Mouse (Mus musculus): ENCODE measurements around the gene Mcu. TPM values are rescaled to one million over a fixed set of nuclear protein-coding genes. Genes with fewer than 3 reads are reported as not detected.

The Mcu gene
- total and polyA plus RNA-seq, 3 experiments = 4.9 to 5.7 (median 5.3) TPM

- Histone ChIP-seq H3K27me3 (replicated peaks) (no peaks in the 10 kb centered on the region), H3K27ac (ENCODE audit: insufficient read depth, low read depth) (no peak overlapping the region), H3K36me3 (replicated peaks in 1 of 2; ENCODE audit: control insufficient read depth in 1 of 2, insufficient read depth in 1 of 2, low read length in 1 of 2) (no peaks in the 10 kb centered on the region), H3K4me3 (replicated peaks in 1 of 3; ENCODE audit: low read depth in 2 of 3, low read length in 2 of 3, poor library complexity in 1 of 3) (no peak overlapping the region), H3K4me1 (ENCODE audit: control insufficient read depth in 1 of 2, insufficient read depth in 2 of 2) (no peaks in the 10 kb centered on the region), H3K4me2 (ENCODE audit: insufficient read depth, low read depth, poor library complexity, severe bottlenecking) (no peak overlapping the region), H3K9me3 (replicated peaks; ENCODE audit: low read length) (peaks cover 2% of the 10 kb centered on the region), H3K9ac (ENCODE audit: insufficient read depth, low read depth) (no peak overlapping the region), H3K79me2 (replicated peaks; ENCODE audit: control insufficient read depth, extremely low read depth, insufficient read depth, poor library complexity, severe bottlenecking) (no peaks in the 10 kb centered on the region)
- TF ChIP-seq RAD21 (IDR thresholded peaks at IDR 0.05; ENCODE audit: low read depth, low read length) (no peak), IRF4 (IDR thresholded peaks at IDR 0.05; ENCODE audit: low read depth, low read length) (no peak), CTCF (conservative IDR thresholded peaks at IDR 0.05 in 1 of 2, IDR thresholded peaks at IDR 0.05 in 1 of 2; ENCODE audit: low read depth in 2 of 2, low read length in 2 of 2) (no peak), RCOR1 (conservative IDR thresholded peaks at IDR 0.05; ENCODE audit: low read depth, low read length) (no peak), ZMIZ1 (IDR thresholded peaks at IDR 0.05; ENCODE audit: low read depth, low read length) (no peak), USF1 (IDR thresholded peaks at IDR 0.05; ENCODE audit: low read depth, low read length) (no peak)
- no peak for DNase-seq (ENCODE audit: extremely low read depth)
- in situ Hi-C loops (cut with MboI; ENCODE audit: low pct_ligation_motif_present, low pct_unique_long_range_greater_than_20kb, low sequenced_read_pairs) = no loop called here
- dilution Hi-C loops (cut with MboI; ENCODE audit: extremely low pct_ligation_motif_present, extremely low pct_unique_long_range_greater_than_20kb, low sequenced_read_pairs) = no loop called here
Observed at GRCm38 (mm10) chr10:59416623-59417022, 199.9 kb downstream of the Mcu start.

GRCm38 (mm10) chr10:59413711-59414110, 202.8 kb downstream of the Mcu start:
- no peak for TF ChIP-seq E2F4 (IDR thresholded peaks at IDR 0.05; ENCODE audit: insufficient replicate concordance, low read depth, low read length)
- TF ChIP-seq MXI1 (IDR thresholded peaks at IDR 0.05; ENCODE audit: low read depth, low read length) = no peak
- TF ChIP-seq USF2 (conservative IDR thresholded peaks at IDR 0.05; ENCODE audit: low read depth, low read length) = no peak
- no peak for TF ChIP-seq POLR2AphosphoS2 (IDR thresholded peaks at IDR 0.05; ENCODE audit: low read depth, low read length)
- Histone ChIP-seq H3K27me3 (replicated peaks) (no peaks in the 10 kb centered on the region), H3K27ac (ENCODE audit: insufficient read depth, low read depth) (no peak overlapping the region), H3K9ac (ENCODE audit: insufficient read depth, low read depth) (no peak overlapping the region), H3K4me2 (ENCODE audit: insufficient read depth, low read depth, poor library complexity, severe bottlenecking) (no peak overlapping the region), H3K4me1 (ENCODE audit: control insufficient read depth in 1 of 2, insufficient read depth in 2 of 2) (peaks cover 0 to 6% of the 10 kb centered on the region in 2 experiments; a peak in 1 of 4 replicates), H3K79me2 (replicated peaks; ENCODE audit: control insufficient read depth, extremely low read depth, insufficient read depth, poor library complexity, severe bottlenecking) (no peaks in the 10 kb centered on the region), H3K36me3 (replicated peaks in 1 of 2; ENCODE audit: control insufficient read depth in 1 of 2, insufficient read depth in 1 of 2, low read length in 1 of 2) (no peaks in the 10 kb centered on the region), H3K9me3 (replicated peaks; ENCODE audit: low read length) (peaks cover 2% of the 10 kb centered on the region), H3K4me3 (replicated peaks in 1 of 3; ENCODE audit: low read depth in 2 of 3, low read length in 2 of 3, poor library complexity in 1 of 3) (no peak overlapping the region)
- DNase-seq (ENCODE audit: extremely low read depth) = no peak
- in situ Hi-C loops (cut with MboI; ENCODE audit: low pct_ligation_motif_present, low pct_unique_long_range_greater_than_20kb, low sequenced_read_pairs) = no loop called here
- dilution Hi-C loops (cut with MboI; ENCODE audit: extremely low pct_ligation_motif_present, extremely low pct_unique_long_range_greater_than_20kb, low sequenced_read_pairs) = no loop called here

GRCm38 (mm10) chr10:59410264-59410663, 206.2 kb downstream of the Mcu start:
- Histone ChIP-seq H3K9ac (ENCODE audit: insufficient read depth, low read depth) (no peak overlapping the region), H3K9me3 (replicated peaks; ENCODE audit: low read length) (peaks cover 2% of the 10 kb centered on the region), H3K27me3 (replicated peaks) (no peaks in the 10 kb centered on the region), H3K36me3 (replicated peaks in 1 of 2; ENCODE audit: control insufficient read depth in 1 of 2, insufficient read depth in 1 of 2, low read length in 1 of 2) (no peaks in the 10 kb centered on the region), H3K4me2 (ENCODE audit: insufficient read depth, low read depth, poor library complexity, severe bottlenecking) (no peak overlapping the region), H3K4me1 (ENCODE audit: control insufficient read depth in 1 of 2, insufficient read depth in 2 of 2) (peaks cover 3 to 16% of the 10 kb centered on the region in 2 experiments; a peak in 3 of 4 replicates), H3K79me2 (replicated peaks; ENCODE audit: control insufficient read depth, extremely low read depth, insufficient read depth, poor library complexity, severe bottlenecking) (no peaks in the 10 kb centered on the region), H3K4me3 (replicated peaks in 1 of 3; ENCODE audit: low read depth in 2 of 3, low read length in 2 of 3, poor library complexity in 1 of 3) (no peak overlapping the region), H3K27ac (ENCODE audit: insufficient read depth, low read depth) (no peak overlapping the region)
- in situ Hi-C loops (cut with MboI; ENCODE audit: low pct_ligation_motif_present, low pct_unique_long_range_greater_than_20kb, low sequenced_read_pairs) (no loop called here), dilution Hi-C loops (cut with MboI; ENCODE audit: extremely low pct_ligation_motif_present, extremely low pct_unique_long_range_greater_than_20kb, low sequenced_read_pairs) (no loop called here)
- no peak for DNase-seq (ENCODE audit: extremely low read depth)
- TF ChIP-seq KAT2A (IDR thresholded peaks at IDR 0.05; ENCODE audit: insufficient replicate concordance, low read length) (no peak), IRF4 (IDR thresholded peaks at IDR 0.05; ENCODE audit: low read depth, low read length) (no peak), JUN (IDR thresholded peaks at IDR 0.05; ENCODE audit: insufficient read depth, low read depth, low read length) (no peak), USF2 (conservative IDR thresholded peaks at IDR 0.05; ENCODE audit: low read depth, low read length) (no peak), ZMIZ1 (IDR thresholded peaks at IDR 0.05; ENCODE audit: low read depth, low read length) (no peak), POLR2AphosphoS2 (IDR thresholded peaks at IDR 0.05; ENCODE audit: low read depth, low read length) (no peak), PAX5 (IDR thresholded peaks at IDR 0.05; ENCODE audit: low read length) (no peak)
